Mouse (Mus musculus) layer of hippocampus, adult 9-10 months (tissue): ENCODE data around the gene Zfp536.

Experiments used
- DNase-seq: peaks from one replicate; pipeline ENCODE4 v3.0.0; 2022; ENCODE audit warnings: low spot score

Zfp536 gene

GRCm38 (mm10) chr7:37773312-37773702 is at the start of gene Zfp536:
Zfp536 (minus strand) TSS chr7:37773641.
- DNase-seq = no peak

DNA sequence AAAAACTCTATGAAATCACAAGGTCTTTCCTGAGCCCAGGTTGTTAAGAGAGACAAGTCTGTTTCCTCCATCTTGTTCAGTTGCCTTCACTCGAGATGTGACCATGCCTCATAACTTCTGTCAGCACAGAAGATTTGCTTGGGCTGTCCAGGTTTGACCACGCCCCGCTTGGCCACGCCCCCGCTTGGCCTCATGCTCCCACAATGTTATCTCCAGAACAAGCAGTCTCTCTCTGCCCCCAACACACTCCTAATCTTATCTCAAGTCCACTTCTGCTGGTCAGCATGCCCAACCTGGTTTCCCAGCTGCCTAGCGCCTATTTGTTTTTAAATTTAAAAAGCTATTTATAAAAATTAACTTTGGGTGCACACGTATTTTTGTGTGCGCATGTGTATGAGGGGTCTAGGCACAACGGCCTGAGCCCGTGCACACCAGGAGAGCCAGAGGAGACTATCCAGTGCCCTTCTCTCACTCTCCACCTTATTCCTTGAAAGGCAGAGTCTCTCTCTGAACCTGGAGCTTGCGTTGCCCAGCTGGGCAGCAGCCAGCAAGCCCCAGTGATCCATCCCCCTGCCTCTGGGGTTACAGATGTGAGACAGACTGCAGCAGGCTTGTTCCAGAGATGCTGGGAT is 47.3 kb upstream of the Zfp536 start:
- DNase-seq = no peak

DNA sequence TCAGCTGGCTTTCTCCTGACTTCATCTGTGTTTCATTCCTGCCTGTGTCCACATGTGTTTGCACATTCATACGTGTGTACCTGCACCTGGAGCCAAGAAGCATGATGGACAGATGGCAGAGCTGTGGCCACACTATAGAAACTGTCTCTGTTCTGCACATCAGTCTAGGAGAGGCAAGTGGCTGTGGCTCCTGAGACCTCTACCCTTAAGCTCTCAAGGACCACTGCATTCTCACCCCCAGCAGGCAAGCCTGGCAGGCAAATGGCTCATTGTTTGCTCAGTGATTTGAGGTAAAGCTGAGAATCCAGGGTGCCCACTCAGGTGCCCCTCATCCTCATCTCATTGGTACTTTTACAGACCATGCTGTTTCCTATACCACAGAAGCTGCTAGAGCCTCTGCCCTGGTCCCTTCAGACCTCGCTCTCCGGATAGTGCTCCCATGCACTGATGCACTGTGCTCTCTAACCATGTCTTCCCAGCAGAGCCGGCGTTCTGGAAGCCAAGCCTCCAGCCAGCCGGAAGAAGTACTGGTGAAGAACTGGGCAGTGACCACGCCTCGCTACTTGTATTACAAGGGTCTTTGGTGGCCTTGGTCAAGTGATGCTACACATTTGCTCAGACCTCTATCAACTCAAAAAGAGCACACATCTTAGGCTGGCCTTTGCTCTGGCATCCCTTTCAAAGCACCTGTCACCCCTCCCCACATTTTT is 45.3 kb upstream of the Zfp536 start:
- DNase-seq = no peak

- no peak for DNase-seq
Observed at GRCm38 (mm10) chr7:37816901-37817300, 43.5 kb upstream of the Zfp536 start.

GRCm38 (mm10) chr7:37814844-37815406 is 41.5 kb upstream of the Zfp536 start:
- no peak for DNase-seq

GRCm38 (mm10) chr7:37813676-37814075 is 40.2 kb upstream of the Zfp536 start:
- no peak for DNase-seq

DNA sequence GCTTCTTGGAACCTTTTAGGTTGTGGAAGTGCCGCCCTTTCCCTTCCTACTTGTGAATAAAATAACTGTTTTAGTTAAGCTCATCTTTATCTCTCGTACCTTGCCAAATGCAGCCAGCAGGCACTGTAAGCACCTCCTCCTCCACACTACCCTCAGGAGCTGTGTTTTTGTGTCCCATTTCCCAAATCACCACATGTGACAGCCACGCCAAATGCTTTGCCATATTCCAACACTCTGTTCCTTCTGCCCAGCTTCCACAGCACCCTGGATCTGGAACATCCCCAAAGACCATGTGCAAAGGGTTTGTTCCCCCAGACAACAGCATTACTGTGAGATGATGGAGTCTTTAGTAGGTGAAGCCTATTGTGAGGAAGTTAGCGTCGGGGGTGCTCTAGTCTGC is 36.5 kb upstream of the Zfp536 start:
- no peak for DNase-seq

DNA sequence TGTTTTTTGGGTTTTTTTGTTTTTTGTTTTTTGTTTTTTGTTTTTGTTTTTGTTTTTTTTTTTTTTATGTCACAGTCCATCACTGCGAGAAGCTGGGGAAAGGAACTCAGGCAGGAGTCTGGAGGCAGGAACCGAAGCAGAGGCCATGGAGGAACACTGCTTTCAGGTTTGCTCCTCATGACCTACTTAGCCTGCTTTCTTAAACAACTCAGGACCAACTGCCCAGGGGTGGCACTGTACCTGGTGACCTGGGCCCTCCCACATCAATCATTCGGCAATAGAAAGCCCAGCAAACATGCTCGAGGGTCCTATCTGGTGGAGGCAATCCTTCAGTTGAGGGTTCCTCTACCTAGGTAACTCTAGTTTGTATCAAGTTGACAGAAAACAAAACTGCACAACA is 35.6 kb upstream of the Zfp536 start:
- DNase-seq = no peak

DNA sequence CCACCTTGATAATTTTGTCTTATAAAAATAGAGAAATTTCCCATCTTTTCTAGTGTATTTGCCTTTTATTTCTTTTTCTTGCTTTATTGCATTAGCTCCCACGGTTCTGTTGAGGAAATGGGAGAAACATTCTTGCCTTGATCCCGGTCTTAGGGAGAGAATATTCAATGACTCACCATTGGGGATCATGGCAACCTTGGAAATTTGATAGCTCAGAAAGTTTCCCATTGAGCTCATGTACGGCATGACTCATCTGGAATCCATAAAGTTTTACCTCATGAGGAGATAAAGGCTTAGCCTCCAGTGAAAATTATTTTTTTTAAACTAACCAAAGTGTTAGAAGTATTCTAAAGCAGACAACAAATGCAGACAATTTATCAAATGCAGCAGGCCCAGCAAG is 27.7 kb upstream of the Zfp536 start:
- DNase-seq = no peak

GRCm38 (mm10) chr7:37788721-37789120 is 15.3 kb upstream of the Zfp536 start:
- DNase-seq = no peak

- no peak for DNase-seq
Observed at GRCm38 (mm10) chr7:37775502-37775901, 2.1 kb upstream of the Zfp536 start.

DNA sequence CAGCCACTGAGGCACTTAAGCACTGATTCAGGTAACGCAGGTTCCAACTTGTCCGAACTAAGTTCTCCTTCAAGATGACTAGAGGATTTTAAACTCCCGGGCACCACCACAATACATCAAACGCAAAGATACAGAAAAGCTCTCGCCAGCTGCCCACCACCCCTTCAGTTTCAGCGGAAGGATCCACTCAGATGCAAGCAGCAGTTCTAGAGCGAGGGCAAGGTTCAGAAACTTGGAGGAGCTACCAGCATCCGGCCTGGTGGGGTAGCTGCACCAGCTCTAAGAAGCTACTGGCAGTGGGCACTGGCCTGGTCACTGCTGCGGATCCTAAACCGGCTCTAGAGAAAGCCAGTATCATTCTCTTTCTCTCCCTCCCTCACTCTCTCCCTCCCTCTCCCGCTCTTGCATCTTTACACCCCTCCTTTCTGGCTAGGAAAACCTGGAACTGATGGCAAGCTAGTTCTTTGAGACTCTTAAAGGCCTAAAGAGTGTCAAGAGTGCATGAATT is 1.1 kb upstream of the Zfp536 start:
- no peak for DNase-seq

- DNase-seq = no peak
Observed at GRCm38 (mm10) chr7:37773906-37774305, 465 bp upstream of the Zfp536 start.

DNA sequence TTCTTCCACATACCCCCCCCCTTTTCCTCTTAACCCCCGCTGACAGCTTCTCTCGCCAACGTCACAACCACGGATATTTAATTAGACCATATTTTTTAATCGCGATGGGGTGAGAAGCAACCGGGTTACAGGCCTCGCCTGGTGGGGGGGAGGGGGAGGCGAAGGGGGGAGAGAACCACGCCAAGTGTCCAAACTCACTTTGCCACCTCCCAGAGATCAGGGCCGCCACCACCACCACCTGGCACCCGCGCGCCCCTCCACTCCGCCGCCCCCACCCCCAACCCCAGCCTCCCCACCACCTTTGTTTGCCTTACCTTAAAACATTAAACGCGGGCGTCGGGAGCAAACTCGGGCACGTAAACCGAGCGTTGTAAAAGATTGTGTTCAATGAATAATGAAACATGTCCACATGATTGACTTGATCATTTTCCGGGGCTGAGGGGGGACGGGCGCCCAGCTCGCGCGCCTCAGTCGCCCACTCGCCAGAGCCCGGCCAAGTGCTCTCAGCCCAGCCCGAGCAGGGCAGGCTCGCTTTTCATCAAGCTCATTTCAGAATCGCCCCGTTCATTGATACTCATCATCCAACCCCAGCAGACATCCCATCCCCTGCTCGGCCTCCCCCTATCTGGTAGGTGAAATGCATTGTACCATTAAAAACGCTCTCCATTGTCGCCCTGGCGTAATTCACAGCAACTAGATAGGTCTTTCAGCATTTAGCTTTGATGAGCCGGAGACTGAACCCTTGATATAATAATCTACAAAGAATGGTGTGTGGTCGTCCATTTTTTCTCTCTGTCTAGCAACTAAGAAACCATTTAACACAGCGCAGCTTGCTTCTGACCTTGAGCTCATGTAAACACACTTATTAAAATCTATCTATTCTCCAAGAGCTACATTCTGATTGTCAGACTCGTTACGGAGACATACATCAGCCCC is 797 bp downstream of the Zfp536 start:
- no peak for DNase-seq

- DNase-seq = no peak
Observed at GRCm38 (mm10) chr7:37771491-37772375, 1.7 kb downstream of the Zfp536 start.

- DNase-seq = no peak
Observed at GRCm38 (mm10) chr7:37770400-37771050, 2.9 kb downstream of the Zfp536 start.

DNA sequence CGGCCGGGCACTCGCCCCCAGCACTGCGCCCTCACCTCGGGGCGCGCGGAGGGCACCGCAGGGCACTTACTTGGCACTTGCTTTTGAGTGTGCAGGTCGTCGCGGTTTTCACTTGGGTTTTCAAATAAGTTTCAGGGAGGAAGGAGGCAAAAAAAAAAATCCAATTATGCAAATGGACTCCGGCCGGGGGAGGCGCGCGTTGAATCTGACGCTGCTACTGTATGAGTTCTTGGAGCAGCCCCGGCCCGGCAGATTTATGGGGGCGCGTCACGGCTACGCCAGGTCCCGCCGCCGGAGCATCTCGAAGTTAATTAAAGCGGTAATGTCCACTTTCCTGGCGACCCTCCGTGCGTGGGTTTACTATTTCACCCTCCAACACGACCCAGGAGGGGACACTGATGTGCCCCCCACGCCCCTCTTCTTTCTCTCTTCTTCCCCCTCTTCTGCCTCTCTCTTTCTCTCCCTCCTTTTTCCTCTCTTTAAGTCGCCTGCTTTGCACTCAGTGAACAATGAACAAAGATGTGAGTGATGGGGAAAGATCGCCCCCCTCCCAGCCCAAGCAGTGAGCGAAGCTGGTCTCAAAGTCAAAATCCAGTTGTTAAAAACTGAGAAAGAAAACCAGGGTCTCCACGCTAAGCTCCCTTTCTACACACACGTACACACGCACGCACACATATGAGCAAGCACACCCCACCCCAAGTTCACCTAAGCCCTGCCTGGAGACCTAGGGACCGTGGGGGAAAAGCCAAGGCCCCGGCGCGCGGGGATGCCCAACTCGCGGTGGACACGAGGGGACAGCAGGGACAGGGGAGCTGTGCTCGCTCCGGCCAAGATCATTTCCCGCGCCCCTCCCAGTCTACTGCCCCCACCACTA is 3.7 kb downstream of the Zfp536 start:
- no peak for DNase-seq

DNA sequence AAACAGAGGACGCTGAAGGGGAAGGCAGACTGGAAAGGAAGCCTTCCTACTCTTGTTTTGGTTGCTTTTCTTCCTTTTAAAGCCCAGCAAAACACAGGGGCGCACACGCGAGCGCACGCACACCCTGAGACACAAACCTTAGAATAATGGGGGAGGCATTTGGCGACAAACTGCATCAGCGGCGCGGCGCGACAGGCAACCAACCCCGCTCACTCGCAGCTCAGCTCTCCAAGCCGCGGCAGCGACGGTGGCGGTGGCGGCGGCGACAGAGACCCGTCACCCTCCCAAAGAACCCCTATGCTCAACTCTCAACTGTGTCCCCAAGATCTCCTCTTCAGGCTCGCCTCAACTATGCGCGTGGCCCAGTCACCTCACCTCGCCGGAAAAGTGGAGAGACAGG is 4.4 kb downstream of the Zfp536 start:
- DNase-seq = no peak

DNA sequence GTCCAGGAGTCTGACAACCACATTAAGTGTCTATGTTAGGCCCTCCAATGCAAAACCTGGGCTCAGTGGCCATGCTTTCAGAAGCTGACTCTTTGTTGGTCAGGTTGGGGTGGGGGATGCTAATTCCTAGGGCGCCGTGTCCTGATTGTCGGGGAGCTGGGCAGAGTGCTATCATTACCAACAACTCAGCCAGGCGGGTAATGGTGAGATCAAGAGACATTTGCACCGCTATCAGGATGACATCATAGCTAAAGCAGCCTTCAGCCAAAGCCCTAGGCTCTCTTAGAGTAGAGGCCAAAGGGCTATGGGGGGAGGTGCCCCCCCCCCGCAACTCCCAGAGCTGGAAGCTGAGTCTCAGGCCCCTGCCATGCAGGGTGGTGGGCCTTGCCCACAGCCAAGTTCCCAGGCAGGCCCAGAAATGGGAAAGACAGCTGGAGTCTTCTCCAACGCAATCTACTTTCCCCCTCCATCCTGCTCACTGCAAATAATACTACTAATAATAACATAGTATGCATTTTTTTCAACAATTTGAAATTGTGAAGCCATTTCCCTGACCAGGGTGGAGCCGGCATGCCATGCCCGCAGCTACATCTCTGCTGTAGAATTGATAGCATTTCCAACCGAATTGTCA is 5.0 kb downstream of the Zfp536 start:
- no peak for DNase-seq
